Mouse (Mus musculus) hindbrain, postnatal 0 days (tissue): ENCODE measurements around the gene Plcb4. TPM values are rescaled to one million over a fixed set of nuclear protein-coding genes. Genes with fewer than 3 reads are reported as not detected.

Experiments
- ATAC-seq: fragments of 200-750 bp; cut with Nextera tagmentation; 2 replicates; pipeline ENCODE4 v1.8.0; 2017; ENCODE audit warnings: mild to moderate bottlenecking, moderate TSS enrichment, moderate library complexity
- DNase-seq: peaks from one replicate; pipeline ENCODE4 v3.0.0-alpha.2; 2015; ENCODE audit warnings: low spot score
- H3K27ac ChIP-seq: fragments of 300-500 bp; sonication (generic); 2 replicates; pipeline ENCODE4 v1.5.1; 2014; ENCODE audit warnings: mild to moderate bottlenecking
- H3K27me3 ChIP-seq: fragments of 300-500 bp; sonication (generic); 2 replicates; pipeline ENCODE4 v1.6.1; 2014; ENCODE audit warnings: low read length, mixed read lengths; ENCODE audit not compliant: insufficient read depth
- H3K36me3 ChIP-seq: fragments of 300-500 bp; sonication (generic); 2 replicates; pipeline ENCODE4 v1.6.1; 2014; ENCODE audit warnings: low read length, mixed read lengths; ENCODE audit not compliant: insufficient read depth
- H3K4me1 ChIP-seq: fragments of 300-500 bp; sonication (generic); 2 replicates; pipeline ENCODE4 v1.6.1; 2014; ENCODE audit warnings: antibody characterized with exemption, low read length, mixed read lengths; ENCODE audit not compliant: insufficient read depth
- H3K4me2 ChIP-seq: fragments of 300-500 bp; sonication (generic); 2 replicates; pipeline ENCODE4 v1.6.1; 2014; ENCODE audit warnings: low read depth, mild to moderate bottlenecking, low read length, moderate library complexity, mixed read lengths
- H3K4me3 ChIP-seq: fragments of 300-500 bp; sonication (generic); 2 replicates; pipeline ENCODE4 v1.5.1; 2014; ENCODE audit warnings: low read length
- H3K9ac ChIP-seq: fragments of 300-500 bp; sonication (generic); replicated peaks from 2 replicates; pipeline ENCODE4 v1.6.1; 2014; ENCODE audit warnings: mild to moderate bottlenecking, low read length, moderate library complexity, mixed read lengths
- H3K9me3 ChIP-seq: fragments of 300-500 bp; sonication (generic); 2 replicates; pipeline ENCODE4 v1.6.1; 2016; ENCODE audit warnings: low read length, mixed read lengths
- CTCF ChIP-seq: IDR thresholded peaks from 2 replicates; pipeline ENCODE4 v1.5.1; 2016; ENCODE audit warnings: antibody characterized with exemption, control low read depth, low read depth
- WGBS: fragments of 180-500 bp; shearing (Covaris S2); extraction: QIAGEN DNeasy Blood & Tissue Kit; methylation state at CpG from one replicate; pipeline ENCODE4 v1.1.7; 2014; 5-methylcytosine and 5-hydroxymethylcytosine counted together
- polyA plus RNA-seq: library from polyadenylated mRNA; unstranded; fragments of >200 nt; fragmentation: Nextera tagmentation; extraction: Ambion mirVana; gene quantifications from 2 replicates; pipeline ENCODE4 v1.2.1, GENCODE M21; 2015
- total RNA-seq: library from RNA; depleted of rRNA; stranded (reverse); fragments of >200 nt; gene quantifications from 2 replicates; pipeline ENCODE4 v1.2.3, GENCODE M21; 2014

Plcb4 gene
- total and polyA plus RNA-seq, 2 experiments from 2014 or later, result 43.0 to 46.9 TPM

GRCm38 (mm10) chr2:135667496-135667895, 8.7 kb downstream of the Plcb4 start:
- WGBS, result 87% methylated on average over 2 of the region's 2 CpGs
- DNase-seq (no peak), ATAC-seq (no peak)
- no peak overlapping the region for H3K4me3 ChIP-seq
- H3K4me1 ChIP-seq, result no peaks in the 10 kb centered on the region
- H3K9ac ChIP-seq, result no peak overlapping the region
- H3K4me2 ChIP-seq, result no peak overlapping the region
- H3K27ac ChIP-seq, result no peak overlapping the region
- no peaks in the 10 kb centered on the region for H3K36me3 ChIP-seq
- no peaks in the 10 kb centered on the region for H3K9me3 ChIP-seq
- no peaks in the 10 kb centered on the region for H3K27me3 ChIP-seq
- no peak for TF ChIP-seq CTCF

GRCm38 (mm10) chr2:135672459-135673104, 13.8 kb downstream of the Plcb4 start:
- no peaks in the 10 kb centered on the region for H3K9me3 ChIP-seq
- H3K27me3 ChIP-seq, result no peaks in the 10 kb centered on the region
- H3K27ac ChIP-seq, result no peak overlapping the region
- 75% methylated on average over 10 of the region's 10 CpGs for WGBS
- H3K36me3 ChIP-seq, result no peaks in the 10 kb centered on the region
- H3K9ac ChIP-seq, result no peak overlapping the region
- no peak for TF ChIP-seq CTCF
- no peak for ATAC-seq
- DNase-seq, result no peak
- H3K4me3 ChIP-seq, result no peak overlapping the region
- no peaks in the 10 kb centered on the region for H3K4me1 ChIP-seq
- H3K4me2 ChIP-seq, result no peak overlapping the region

- H3K27me3 ChIP-seq, result no peaks in the 10 kb centered on the region
These were observed 14.8 kb downstream of the Plcb4 start for GRCm38 (mm10) chr2:135673649-135674048.

GRCm38 (mm10) chr2:135675284-135675683, 16.5 kb downstream of the Plcb4 start:
- Histone ChIP-seq H3K4me2 (no peak overlapping the region), H3K27ac (no peak overlapping the region), H3K4me3 (no peak overlapping the region), H3K36me3 (no peaks in the 10 kb centered on the region), H3K27me3 (no peaks in the 10 kb centered on the region), H3K9ac (no peak overlapping the region), H3K4me1 (no peaks in the 10 kb centered on the region), H3K9me3 (no peaks in the 10 kb centered on the region)
- WGBS, result 91% methylated on average over 5 of the region's 5 CpGs
- no peak for ATAC-seq
- DNase-seq, result no peak
- TF ChIP-seq CTCF, result no peak

More at GRCm38 (mm10) chr2:135673649-135674048, 14.8 kb downstream of the Plcb4 start:
- Histone ChIP-seq H3K4me3 (no peak overlapping the region), H3K36me3 (no peaks in the 10 kb centered on the region), H3K4me1 (no peaks in the 10 kb centered on the region), H3K9ac (no peak overlapping the region), H3K27ac (no peak overlapping the region), H3K9me3 (no peaks in the 10 kb centered on the region), H3K4me2 (no peak overlapping the region)
- DNase-seq (no peak), ATAC-seq (no peak)
- no peak for TF ChIP-seq CTCF
- 77% methylated on average over 8 of the region's 8 CpGs for WGBS

GRCm38 (mm10) chr2:135676978-135677501, 18.2 kb downstream of the Plcb4 start:
- DNase-seq, result no peak
- no peak for TF ChIP-seq CTCF
- Histone ChIP-seq H3K4me3 (no peak overlapping the region), H3K9me3 (no peaks in the 10 kb centered on the region), H3K9ac (no peak overlapping the region), H3K4me1 (no peaks in the 10 kb centered on the region), H3K36me3 (no peaks in the 10 kb centered on the region), H3K27me3 (no peaks in the 10 kb centered on the region), H3K27ac (no peak overlapping the region), H3K4me2 (no peak overlapping the region)
- no peak for ATAC-seq
- 57% methylated on average over 8 of the region's 8 CpGs for WGBS

GRCm38 (mm10) chr2:135677601-135678000, 18.8 kb downstream of the Plcb4 start:
- Histone ChIP-seq H3K27ac (no peak overlapping the region), H3K27me3 (no peaks in the 10 kb centered on the region), H3K4me2 (no peak overlapping the region), H3K9ac (no peak overlapping the region), H3K9me3 (no peaks in the 10 kb centered on the region), H3K36me3 (no peaks in the 10 kb centered on the region), H3K4me1 (no peaks in the 10 kb centered on the region), H3K4me3 (no peak overlapping the region)
- no peak for TF ChIP-seq CTCF
- DNase-seq, result no peak
- 53% methylated on average over 5 of the region's 5 CpGs for WGBS
- no peak for ATAC-seq

GRCm38 (mm10) chr2:135680001-135680400, 21.2 kb downstream of the Plcb4 start:
- ATAC-seq (no peak), DNase-seq (no peak)
- TF ChIP-seq CTCF, result no peak
- Histone ChIP-seq H3K27me3 (no peaks in the 10 kb centered on the region), H3K36me3 (no peaks in the 10 kb centered on the region), H3K9me3 (no peaks in the 10 kb centered on the region), H3K27ac (no peak overlapping the region), H3K4me1 (no peaks in the 10 kb centered on the region), H3K4me3 (no peak overlapping the region), H3K4me2 (no peak overlapping the region), H3K9ac (no peak overlapping the region)
- 90% methylated on average over 8 of the region's 8 CpGs for WGBS
